Mouse (Mus musculus) CD8-positive naive resting alpha-beta T cell, adult 2 months (primary cell): ENCODE results near the gene Mc3r.

Experiments used
- DNase-seq, 2 experiments: peaks; one replicate each; pipeline ENCODE4 v3.0.0; 2022; ENCODE audit warnings: low read depth in 2 of 2, low spot score in 2 of 2

Gene Mc3r

GRCm38 (mm10) chr2:172298083-172298482, 49.8 kb downstream of the Mc3r start:
- no peak for DNase-seq

DNA sequence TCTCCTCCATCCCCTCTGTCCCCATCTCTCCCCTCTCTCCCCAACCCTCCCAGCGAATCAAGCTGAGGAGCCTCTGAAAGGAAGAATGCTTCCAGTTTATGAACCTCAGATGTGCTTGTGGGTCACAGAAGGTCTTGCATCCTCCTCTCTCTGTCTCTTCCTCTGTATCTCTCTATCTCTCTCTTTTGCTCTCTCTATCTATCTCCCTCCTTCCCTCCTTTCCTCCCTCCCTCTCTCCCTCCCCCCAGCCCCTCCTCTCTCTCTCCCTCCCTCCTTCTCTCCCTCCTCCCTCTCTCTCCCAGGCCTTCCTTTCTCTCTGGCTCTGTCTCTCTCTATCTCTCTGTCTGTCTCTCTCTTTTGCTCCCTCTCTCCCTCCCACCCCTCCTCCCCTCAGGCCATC, 50.2 kb downstream of the Mc3r start:
- DNase-seq, result no peak

DNA sequence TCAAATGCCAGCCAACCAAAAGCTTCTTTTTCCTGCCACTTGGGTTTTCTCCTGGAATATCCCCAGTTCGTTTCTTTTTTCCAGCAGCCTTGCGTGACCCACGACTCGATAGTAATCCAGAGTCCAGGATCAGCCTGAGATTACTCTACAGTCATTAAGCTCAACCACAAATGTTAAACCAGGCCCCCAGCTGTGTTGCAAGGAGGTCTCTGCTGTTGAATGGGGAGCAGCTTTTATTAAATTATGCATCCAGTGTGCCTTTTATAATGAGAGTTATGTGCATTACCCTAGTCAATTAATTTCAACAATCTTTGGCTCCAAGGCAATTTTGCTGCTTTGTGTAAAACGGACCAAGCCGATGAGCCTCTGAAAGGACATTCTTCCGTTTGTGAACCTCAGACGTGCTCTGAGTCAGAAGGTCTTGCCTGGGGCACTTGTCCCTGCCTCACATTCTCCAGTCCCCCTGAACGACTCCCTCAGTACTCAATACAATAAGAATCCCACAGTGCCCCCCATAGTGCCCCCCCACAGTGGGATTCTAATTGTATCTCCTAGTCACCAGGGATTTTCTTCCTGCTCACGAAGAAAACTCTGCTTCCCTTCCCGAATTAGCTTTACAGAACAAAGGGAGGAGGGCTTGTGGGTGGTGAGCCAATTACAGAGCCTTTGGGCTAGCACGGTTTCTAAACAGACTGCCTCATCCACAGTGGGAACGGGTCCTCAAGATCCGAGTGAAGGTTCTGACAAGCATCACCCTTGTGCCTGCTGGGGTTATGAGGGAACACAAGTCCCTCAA, 51.0 kb downstream of the Mc3r start:
- DNase-seq, result no peak
